Mouse (Mus musculus) ovary, postnatal 36 days (tissue): Measurements from ENCODE around the gene Tgfbr3.

Experiments
- DNase-seq: peaks from one replicate; pipeline ENCODE4 v3.0.0; 2022; ENCODE audit warnings: low spot score, mixed read lengths

The Tgfbr3 gene

GRCm38 (mm10) chr5:107146111-107146616 lies 143.3 kb downstream of the Tgfbr3 start:
- no peak for DNase-seq

GRCm38 (mm10) chr5:107145125-107145524 lies 144.3 kb downstream of the Tgfbr3 start:
- DNase-seq: no peak

DNA sequence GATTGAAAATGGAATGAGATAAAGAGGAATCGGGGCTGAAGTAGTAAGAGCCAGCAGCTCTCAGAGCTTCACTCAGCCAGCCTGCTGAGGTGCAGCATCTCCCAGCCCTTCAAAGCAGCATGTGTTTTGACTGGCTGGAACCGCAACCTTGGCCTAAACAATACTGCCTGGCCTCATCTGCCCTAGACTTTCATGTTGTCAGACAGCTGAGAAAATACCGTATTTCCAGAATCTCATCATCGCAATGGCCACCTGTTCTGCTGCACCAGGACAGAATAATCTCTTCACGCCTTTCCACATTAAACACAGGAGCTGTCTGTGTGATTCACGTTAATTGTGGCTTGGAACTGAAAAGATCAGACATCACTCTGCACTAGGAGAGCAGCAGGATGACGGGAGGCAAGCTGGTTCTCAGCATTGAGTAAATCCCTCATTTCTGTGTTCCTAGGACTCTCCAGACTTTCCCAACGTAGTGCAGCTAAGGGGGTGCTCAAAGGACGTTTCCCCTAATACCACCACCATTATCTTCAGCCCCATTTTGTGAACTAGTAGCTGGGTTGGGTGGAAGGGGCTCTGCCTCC lies 145.1 kb downstream of the Tgfbr3 start:
- DNase-seq: no peak

GRCm38 (mm10) chr5:107143406-107143805 lies 146.0 kb downstream of the Tgfbr3 start:
- no peak for DNase-seq

- no peak for DNase-seq
These were observed 146.6 kb downstream of the Tgfbr3 start for GRCm38 (mm10) chr5:107142791-107143190.

GRCm38 (mm10) chr5:107141375-107141774 lies 148.1 kb downstream of the Tgfbr3 start:
- no peak for DNase-seq

GRCm38 (mm10) chr5:107139800-107140651 lies 149.4 kb downstream of the Tgfbr3 start:
- DNase-seq: no peak

DNA sequence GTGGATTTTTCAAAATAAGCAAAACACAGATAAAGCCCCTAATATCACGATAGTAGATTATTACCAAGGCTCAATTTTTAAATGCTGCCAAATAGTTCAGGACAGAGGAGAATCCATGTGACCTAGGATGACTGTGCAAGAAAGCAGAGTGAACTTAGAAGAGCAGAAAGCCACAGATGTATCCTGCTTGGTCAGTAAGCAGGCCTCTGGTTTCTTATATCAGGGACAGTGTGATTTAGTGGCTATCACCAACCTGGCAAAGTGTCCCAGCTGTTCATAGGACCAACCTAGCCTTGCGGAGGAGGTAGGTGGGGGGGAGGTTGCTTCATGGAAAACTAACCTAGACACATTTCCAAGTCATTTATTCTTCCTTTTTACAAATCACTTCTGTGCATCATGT lies 156.1 kb downstream of the Tgfbr3 start:
- no peak for DNase-seq

DNA sequence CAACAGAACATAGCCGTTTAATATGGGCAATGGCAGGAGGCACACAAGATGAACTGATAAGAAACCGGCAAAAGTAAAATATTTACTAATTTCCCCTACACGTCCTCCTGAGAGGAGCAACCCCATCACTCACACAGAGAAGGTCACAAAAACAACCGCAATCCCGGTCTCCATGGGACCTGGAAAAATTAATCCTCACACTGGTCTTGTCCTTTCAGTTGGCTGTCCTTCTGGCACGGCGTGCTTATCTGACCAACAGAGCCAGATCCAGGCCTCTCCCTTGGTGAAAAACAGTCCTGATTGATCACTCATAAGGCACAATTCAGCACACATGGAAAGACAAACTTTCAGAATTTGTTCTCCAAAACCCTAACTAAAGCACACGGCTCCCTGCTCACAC lies 157.2 kb downstream of the Tgfbr3 start:
- DNase-seq: no peak

DNA sequence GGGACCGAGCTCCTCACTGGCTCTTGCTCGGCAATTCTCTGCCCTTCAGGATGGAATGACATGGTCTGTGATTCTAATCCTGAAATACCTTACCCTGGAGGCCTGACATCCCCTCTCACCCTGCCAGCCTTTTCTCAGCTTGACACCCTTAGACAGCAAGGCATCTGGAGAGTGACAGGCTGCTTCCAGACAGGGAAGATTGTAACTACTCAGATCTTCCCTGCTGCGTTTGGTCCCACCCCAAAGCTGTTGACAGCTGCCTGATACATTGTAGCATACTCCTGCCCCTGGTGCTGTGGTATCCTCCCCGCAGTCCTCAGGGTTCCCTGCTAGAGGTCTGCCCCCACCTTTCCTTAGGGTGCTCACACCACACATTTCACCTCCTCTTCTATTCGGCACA lies 160.1 kb downstream of the Tgfbr3 start:
- no peak for DNase-seq

DNA sequence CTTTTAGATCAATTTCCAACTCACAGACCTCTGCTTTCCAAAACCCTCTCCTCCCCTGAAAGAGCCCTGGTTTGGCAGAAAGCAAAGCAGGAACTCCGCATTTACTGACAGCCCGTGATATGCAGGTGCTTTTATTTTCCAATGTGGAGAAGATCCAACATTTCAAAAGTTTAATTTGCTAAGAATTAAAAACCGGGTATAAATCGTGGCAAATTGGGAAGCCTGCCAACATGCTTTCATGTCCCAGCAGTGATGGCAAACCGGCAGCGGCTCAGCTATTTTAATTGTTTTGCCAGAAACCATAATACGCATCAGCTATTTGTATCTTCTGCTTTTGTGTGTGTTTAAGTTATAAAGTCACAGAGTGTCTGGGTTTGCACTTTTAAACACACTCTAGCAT lies 162.9 kb downstream of the Tgfbr3 start:
- DNase-seq: no peak

- no peak for DNase-seq
These were observed 164.3 kb downstream of the Tgfbr3 start for GRCm38 (mm10) chr5:107125131-107125530.

DNA sequence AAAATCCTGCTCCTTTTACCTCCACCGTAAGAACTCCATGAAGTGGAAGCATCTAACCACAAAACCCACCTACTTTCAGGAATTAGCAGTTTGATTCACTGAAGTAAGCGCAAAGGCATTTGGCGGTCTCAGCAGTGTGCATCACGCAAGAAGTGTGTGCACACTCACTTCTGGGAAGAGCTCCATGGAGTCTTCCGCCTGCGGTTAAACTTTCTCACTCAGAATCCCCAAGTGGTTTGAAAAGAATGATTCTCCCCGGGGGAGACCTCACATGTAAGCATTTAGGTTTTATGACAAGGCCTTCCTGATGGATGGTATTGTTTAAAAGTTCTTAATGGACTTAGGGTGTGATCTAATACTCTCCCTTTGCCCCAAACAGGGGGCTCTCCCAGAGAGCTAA lies 164.9 kb downstream of the Tgfbr3 start:
- no peak for DNase-seq

DNA sequence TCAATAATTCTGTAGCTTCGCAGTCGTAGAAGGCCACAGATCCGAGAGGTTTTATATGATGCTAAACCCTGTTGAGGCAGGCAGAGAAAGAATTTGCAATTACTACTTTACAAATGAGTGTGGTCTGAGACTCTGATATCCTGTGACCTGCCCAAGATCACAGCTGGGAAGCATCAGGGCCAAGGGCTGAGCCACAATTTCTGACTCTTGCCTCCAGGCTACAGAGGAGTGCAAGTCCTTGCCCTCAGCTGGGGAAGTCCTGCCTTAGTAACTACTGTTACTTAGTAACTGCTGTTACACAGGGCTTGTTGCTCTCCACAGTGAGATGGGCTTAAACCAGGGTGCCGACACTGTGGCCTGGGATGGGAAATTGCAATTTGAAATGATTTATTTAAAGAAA lies 166.8 kb downstream of the Tgfbr3 start:
- no peak for DNase-seq

- DNase-seq: no peak
These were observed 168.3 kb downstream of the Tgfbr3 start for GRCm38 (mm10) chr5:107121086-107121485.

GRCm38 (mm10) chr5:107120624-107121023 lies 168.8 kb downstream of the Tgfbr3 start:
- DNase-seq: no peak

DNA sequence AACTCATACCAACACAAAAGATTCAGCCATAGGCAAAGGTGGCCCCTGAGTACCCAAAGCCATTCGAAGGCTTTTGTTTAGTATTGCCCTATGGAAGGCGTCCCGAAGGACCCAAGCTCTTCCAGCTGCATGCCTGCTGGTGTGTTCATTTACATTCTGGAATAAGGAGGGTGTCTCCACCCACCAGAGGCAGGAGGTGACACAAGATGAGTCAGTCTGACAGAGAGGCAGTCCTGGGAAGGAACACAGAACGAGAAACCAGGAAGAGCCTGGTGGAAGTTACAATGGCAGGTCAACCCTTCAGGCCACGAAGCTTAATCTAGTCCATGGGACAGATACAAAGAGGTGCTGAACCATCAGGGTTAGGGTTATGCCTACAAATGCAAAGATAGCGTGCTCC lies 169.5 kb downstream of the Tgfbr3 start:
- DNase-seq: no peak

GRCm38 (mm10) chr5:107116821-107117220 lies 172.6 kb downstream of the Tgfbr3 start:
- no peak for DNase-seq

- no peak for DNase-seq
These were observed 176.7 kb downstream of the Tgfbr3 start for GRCm38 (mm10) chr5:107112656-107113275.

DNA sequence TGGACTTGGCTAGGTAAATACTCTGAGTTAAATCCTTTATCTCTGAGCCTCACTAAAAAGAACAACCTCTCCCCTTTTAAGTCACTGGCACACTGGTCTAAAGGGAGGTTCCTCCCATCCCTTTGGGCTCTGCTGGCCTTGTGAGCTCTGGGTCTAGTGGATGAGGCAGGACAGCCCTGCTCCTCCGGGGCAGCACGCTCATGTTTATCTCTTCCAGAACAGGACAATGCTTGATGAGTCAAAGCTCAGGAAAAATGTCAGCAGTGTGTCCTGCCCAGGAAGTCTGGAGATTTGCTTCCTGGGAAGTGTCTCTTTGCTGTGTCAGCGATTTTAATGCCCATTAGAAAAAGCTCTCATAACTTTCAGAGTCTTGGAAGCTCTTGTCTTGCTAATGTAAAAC lies 177.6 kb downstream of the Tgfbr3 start:
- no peak for DNase-seq

DNA sequence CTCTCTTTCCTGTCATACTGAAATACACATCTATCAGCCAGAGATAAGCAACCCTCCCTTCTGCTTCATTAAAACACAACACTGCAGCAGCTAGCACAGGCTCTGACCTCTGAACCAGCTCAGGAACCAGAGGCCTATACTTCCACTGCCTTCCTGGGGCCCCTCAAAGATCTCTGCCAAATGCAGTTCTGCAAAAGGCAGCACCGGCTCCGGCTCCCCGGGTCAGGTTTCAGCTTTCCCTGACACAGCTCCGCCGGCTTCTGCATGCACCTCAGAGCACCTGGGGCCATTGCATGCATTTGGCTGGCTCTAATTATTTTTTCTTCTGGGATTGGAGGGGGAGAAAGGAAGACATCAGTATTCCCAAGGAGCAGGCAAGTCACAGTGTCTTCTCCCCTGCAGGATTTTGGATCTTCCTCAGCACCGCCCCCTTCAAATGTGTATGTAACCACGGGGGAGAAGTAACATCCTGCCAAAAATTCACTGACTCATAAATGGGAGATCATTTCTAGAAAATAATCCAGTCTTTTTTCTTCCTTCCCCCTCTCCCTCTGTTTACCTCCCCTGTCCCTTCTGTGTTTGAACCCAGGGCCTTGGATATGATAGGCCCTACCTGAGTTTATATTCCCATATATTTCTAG lies 178.4 kb downstream of the Tgfbr3 start:
- DNase-seq: no peak

DNA sequence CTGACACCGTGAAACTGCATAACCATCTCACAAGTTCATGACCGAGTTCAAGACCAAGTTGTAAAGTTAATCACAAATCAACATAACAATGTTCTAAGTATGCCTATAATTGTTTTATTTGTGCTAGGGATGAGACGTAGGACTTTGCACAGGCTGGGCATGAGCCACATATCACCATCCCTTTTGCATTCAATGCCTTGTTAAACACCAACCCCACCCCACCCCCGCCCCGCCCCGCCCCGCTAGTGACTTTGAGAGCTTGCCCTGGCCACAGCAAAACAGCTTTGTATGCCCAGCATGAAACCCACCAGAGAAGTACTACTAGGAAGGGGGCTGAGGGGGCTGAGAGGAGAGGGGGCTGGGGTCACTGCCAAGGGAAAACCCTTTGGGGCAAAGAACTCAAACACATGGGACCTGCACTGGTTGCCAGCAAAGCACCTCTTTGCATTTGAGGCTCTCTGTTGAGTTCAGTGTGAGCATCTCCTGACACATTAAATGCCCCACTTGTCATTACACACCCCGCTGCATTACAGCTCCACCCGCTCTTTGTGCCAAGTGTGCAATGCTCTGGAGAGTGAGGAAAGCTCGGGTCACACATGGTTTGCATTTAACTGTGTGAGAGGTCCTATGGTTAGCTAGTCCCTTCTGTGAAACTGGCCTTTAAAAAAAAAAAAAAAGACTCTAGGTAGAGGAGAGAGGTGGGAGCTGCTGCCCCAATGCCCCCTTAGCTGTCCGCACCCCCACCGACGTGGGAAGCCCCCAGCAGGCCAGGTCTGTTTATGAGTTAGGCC lies 179.1 kb downstream of the Tgfbr3 start:
- DNase-seq: no peak
